Mouse (Mus musculus): ENCODE measurements around the gene Plin4. TPM values are rescaled to one million over a fixed set of nuclear protein-coding genes. Genes with fewer than 3 reads are reported as not detected.

The Plin4 gene
- polyA plus RNA-seq (2016; fragmentation: Nextera tagmentation; extraction: Ambion mirVana): 0.05 and 0.08 TPM in 2 replicates

DNA sequence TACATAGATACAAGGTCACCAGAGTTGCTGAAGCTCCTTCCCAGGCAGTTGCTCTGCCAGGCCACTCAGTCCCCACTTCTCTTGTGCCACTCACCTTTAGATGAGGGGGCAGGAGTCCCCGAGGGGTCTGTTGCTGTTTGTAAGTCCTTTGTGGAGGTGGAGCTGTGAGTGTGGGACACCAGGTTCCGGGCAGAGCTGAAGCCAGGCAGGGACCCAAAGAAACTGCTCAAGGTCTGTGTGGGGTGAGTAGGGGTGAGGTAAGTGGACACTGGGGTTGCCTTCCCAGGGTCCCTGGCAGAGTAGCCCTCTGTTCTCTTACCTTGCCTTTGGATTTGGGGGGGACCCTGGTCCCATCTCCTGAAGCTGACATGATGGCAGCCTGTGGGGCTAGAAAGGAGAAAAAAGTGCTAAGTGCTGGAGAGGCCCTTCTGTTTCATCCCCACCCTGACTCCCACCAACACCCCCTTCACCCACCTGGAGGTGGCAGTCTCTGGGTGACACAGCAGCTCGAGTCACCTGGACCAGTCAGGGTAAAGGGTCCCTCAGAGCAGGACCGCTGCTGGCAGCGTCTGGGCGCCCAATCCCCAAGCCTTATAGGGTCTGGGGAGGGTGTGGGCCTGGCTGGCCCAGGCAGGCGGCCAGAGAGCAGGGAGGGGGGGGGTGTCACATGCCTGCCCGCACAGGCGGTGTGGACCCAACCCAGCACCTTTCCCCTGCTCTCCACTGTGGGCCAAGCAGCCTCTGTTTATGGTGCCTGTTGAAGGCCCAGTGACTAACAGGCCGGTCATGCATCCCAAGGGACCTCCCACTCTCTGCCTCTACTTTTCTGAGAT, at the start of gene Plin4:
TSS of gene Plin4 (minus strand) at position 585 of the 833 bp plus-strand sequence.
- Histone ChIP-seq H3K4me1 (peaks cover 7% of the 10 kb centered on the region), H3K27me3 (ENCODE audit: insufficient read depth, poor library complexity, severe bottlenecking) (peaks cover 5% of the 10 kb centered on the region), H3K36me3 (no peaks in the 10 kb centered on the region), H3K9me3 (no peaks in the 10 kb centered on the region), H3K27ac (0 out of 2 replicates have a peak within 1 kb of the TSS, but pooled peaks have one; percentile 7), H3K4me3 (no peak within 1 kb of the TSS)
- WGBS: 59% methylated on average over 10 of the region's 10 CpGs
- no peak for DNase-seq (ENCODE audit: low spot score)

DNA sequence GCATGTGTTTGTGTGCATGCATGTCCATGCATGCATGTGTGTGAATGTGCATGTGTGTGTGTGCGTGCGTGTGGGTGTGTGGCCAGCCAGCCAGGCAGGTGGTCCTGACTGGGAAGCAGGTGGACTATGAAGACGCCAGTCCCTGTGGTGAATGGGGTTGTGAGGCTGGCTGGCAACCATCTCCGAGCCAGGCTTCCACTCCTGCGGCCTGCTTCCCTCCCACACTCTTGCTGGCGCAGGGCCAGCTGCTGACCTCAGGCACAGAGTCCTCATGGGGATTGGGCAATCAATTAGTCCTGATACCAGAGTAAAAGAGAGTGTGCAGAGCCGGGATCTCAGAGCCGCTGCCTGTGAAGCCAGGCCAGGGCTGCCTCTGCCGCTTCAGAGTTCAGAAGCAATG, 44.0 kb upstream of the Plin4 start:
- peaks cover 97% of the 10 kb centered on the region for H3K27me3 ChIP-seq (ENCODE audit: insufficient read depth, poor library complexity, severe bottlenecking)
- H3K9me3 ChIP-seq: no peaks in the 10 kb centered on the region
- peaks cover 18% of the 10 kb centered on the region for H3K4me1 ChIP-seq
- no peak overlapping the region for H3K4me3 ChIP-seq
- no peak overlapping the region for H3K27ac ChIP-seq
- 37% methylated on average over 9 of the region's 9 CpGs for WGBS
- DNase-seq (ENCODE audit: low spot score): peak; percentile 85
- no peaks in the 10 kb centered on the region for H3K36me3 ChIP-seq

DNA sequence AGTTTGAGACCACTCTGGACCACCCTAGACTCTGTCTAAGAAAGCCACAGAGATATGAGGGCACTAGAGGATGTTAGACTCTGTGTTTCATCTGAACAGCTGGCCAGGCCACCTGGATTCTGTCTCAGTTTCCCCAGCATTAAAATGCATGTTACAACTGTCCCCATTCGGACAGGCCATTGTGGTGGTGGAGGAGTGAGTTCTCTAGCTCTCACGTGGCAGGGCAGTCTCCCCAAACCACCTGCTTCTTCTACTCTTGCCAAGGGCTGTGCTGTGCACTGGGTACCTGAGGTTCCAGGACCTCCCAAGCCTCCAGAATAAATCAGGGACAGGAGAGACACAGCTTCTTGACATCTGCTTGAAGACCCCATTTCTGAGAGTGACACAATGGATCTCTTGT, 40.3 kb upstream of the Plin4 start:
- Histone ChIP-seq H3K9me3 (no peaks in the 10 kb centered on the region), H3K4me3 (no peak overlapping the region), H3K27ac (no peak overlapping the region), H3K27me3 (ENCODE audit: insufficient read depth, poor library complexity, severe bottlenecking) (peaks cover 97% of the 10 kb centered on the region), H3K4me1 (peaks cover 24% of the 10 kb centered on the region), H3K36me3 (no peaks in the 10 kb centered on the region)
- DNase-seq (ENCODE audit: low spot score): no peak
- WGBS: 47% methylated on average over 2 of the region's 2 CpGs

DNA sequence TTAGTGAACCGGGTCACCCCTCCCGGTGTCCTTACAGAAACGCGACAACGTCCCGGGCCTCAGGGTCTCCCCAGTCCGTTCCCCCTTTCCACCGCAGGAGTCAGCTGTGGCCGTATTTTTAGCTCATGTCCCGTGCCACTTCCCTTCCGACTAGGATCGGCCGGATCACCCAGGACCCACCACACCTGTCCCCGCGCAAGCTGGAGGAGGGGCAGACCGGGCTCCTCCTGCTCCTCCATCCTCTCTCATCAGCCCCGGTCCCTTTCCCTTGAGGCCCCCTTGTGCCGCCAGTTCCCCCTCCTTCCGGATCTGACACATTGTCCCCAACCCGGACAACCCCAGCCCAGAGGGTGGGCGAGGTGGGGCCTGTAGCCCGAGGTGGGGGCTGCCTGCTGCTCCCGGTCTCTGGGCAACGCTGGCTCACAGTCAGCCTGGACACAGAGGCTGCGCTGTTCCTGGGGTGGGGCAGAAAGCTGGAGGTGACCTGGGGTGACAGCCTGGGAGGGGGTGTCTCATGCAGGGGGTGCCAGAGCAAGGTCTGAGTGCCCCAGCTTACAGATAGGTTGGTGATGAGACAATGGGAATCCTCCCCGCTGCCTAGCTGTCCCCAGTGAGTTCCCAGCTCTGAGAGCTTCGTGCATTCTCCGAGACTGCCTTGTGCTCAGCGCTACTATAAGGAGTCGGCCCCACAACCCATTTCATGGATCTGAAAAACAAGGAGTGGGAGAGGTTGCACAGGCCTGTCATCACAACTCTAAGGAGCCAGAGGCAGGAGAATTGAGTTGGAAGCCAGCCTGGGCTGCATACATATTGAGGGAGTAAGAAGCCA, 39.4 kb upstream of the Plin4 start:
- H3K4me3 ChIP-seq: peak overlapping the region; percentile 37

DNA sequence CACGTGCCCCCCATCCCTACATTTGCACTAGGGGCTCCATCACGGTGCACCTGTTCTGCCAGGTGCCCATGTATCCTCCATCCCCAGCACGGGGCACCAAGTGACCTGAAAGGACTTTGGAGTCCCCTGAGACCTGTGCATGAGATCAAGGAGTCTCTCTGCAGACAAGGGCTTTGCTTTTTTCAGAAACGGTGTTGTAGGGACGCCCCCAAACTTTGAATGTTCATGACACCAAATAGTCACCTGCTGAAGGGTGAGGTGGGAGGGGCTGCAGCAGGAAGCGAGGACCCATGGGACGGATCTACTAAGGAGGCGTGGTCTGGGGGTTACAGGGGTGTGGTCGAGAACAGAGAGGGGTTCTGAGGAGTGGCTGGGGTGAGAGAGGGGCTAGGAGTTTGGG, 38.7 kb upstream of the Plin4 start:
- WGBS: 19% methylated on average over 9 of the region's 9 CpGs
- H3K27me3 ChIP-seq (ENCODE audit: insufficient read depth, poor library complexity, severe bottlenecking): peaks cover 97% of the 10 kb centered on the region
- no peak for DNase-seq (ENCODE audit: low spot score)
- no peak overlapping the region for H3K27ac ChIP-seq
- no peaks in the 10 kb centered on the region for H3K36me3 ChIP-seq
- H3K4me3 ChIP-seq: no peak overlapping the region
- H3K9me3 ChIP-seq: no peaks in the 10 kb centered on the region
- peaks cover 16% of the 10 kb centered on the region for H3K4me1 ChIP-seq

More for the DNA sequence above, 39.4 kb upstream of the Plin4 start:
- H3K27ac ChIP-seq: no peak overlapping the region
- WGBS: 2% methylated on average over 30 of the region's 30 CpGs
- DNase-seq (ENCODE audit: low spot score): no peak
- peaks cover 22% of the 10 kb centered on the region for H3K4me1 ChIP-seq
- peaks cover 97% of the 10 kb centered on the region for H3K27me3 ChIP-seq (ENCODE audit: insufficient read depth, poor library complexity, severe bottlenecking)
- H3K9me3 ChIP-seq: no peaks in the 10 kb centered on the region
- H3K36me3 ChIP-seq: no peaks in the 10 kb centered on the region

DNA sequence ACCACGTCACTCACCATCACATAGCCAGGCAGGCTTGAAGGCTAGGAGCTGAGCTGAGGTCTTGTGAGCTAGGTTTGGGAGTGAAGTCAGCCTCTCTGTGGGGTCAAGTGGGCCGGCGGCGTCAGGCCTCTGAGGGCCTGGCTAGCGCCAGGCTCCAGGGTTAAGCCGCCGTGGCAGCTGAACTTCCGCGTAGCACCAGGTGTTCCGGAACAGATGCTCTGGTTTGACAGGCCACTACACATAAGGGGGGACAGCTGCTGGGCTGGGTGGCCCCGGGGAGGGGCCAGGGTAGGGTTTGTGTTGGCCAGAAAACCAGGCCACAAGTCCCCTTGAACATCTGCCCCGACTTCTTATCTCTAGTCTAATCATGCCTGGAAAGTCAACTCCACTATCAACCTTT, 37.8 kb upstream of the Plin4 start:
- 47% methylated on average over 12 of the region's 12 CpGs for WGBS
- no peaks in the 10 kb centered on the region for H3K9me3 ChIP-seq
- DNase-seq (ENCODE audit: low spot score): no peak
- peaks cover 97% of the 10 kb centered on the region for H3K27me3 ChIP-seq (ENCODE audit: insufficient read depth, poor library complexity, severe bottlenecking)
- H3K4me3 ChIP-seq: no peak overlapping the region
- no peaks in the 10 kb centered on the region for H3K36me3 ChIP-seq
- no peak overlapping the region for H3K27ac ChIP-seq
- H3K4me1 ChIP-seq: peaks cover 19% of the 10 kb centered on the region

DNA sequence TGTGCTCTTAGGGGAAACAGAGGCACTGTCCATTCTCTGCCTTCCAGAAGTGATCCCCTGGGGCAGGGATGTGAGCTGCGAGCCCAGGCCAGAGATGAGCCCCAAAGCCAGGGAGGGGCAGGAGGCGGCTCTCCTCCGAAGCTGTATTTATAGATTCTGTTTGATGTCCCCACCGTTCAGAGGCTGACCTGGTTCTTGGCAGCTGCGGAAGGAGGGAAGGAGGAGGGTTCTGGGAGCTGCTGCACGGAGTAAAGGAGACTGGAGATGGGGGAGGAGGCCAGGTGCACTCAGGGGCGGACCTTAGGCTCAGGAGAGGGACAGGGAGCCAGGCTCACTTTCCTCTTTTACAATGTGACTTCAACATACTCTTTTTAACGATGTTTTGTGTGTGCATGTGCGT, 36.5 kb upstream of the Plin4 start:
- WGBS: 20% methylated on average over 9 of the region's 9 CpGs
- H3K27me3 ChIP-seq (ENCODE audit: insufficient read depth, poor library complexity, severe bottlenecking): peaks cover 100% of the 10 kb centered on the region
- no peak for DNase-seq (ENCODE audit: low spot score)

DNA sequence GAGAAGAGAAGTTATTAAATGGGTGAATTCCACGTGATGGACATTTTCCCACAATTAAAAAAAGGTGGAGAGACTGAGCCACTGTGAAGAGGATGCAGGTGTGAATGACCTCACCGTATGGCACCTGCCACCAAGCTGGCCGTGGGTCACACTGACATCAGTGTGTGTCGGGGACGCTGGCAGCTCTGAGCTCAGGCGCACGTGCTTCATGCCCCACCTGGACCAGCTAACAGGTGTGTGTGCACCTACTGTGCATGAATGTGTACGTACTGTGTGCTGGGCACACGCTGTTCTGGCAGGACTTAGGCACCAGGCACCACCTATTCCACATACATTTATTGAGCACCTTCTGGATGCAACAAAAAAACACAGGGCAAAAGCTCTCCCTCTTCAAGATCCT, 34.9 kb upstream of the Plin4 start:
- 62% methylated on average over 9 of the region's 9 CpGs for WGBS
- no peaks in the 10 kb centered on the region for H3K9me3 ChIP-seq
- peaks cover 100% of the 10 kb centered on the region for H3K27me3 ChIP-seq (ENCODE audit: insufficient read depth, poor library complexity, severe bottlenecking)

More for the DNA sequence above, 36.5 kb upstream of the Plin4 start:
- Histone ChIP-seq H3K36me3 (no peaks in the 10 kb centered on the region), H3K4me1 (peaks cover 32% of the 10 kb centered on the region), H3K4me3 (no peak overlapping the region), H3K27ac (no peak overlapping the region), H3K9me3 (no peaks in the 10 kb centered on the region)

DNA sequence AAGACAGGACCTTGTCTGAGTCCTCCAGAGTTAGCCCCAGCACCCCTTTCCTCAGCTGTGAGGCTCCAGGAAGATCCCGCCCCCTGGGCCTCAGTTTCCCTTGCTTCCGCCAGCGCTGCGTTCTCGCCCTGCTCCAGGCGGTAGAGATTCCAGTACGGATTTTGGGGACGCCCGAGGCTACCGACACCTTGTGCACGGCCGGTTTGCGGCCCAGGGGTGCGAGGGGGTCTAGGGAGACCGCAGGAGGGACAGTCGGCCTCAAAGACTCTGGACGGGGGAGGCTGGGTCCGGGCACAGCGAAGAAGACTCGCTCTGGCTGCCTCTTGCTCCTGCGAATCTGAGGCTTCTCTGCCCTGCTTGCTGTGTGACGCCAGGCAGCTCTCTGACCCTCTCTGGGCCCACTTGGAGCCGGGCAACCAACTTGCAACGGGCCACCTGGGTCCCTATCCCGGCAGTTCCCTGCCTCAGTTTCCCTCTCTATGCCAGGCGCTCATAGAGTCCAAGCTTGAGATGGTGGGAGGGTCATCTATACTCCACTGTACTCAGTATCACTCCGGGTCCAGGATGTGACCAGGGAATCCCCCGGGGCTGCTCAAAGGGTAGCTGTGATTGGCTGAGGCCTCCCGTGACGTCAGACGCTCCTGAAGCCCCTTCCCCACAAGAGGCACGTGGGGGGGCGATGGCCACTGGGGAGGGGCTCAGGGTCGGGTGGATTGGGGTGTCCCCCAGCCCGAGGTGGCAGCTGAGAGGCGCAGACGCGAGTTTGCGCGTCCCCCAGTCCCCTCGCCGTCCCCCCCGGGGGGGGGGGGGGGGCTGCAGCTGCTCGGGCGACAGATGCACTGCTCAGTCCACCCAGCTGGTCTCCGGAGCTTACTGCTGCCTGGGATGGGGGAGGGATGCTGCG, 32.4 kb upstream of the Plin4 start:
- peaks cover 43% of the 10 kb centered on the region for H3K4me1 ChIP-seq
- peak overlapping the region; percentile 48 for H3K4me3 ChIP-seq
- no peaks in the 10 kb centered on the region for H3K9me3 ChIP-seq
- H3K27ac ChIP-seq: peak overlapping the region; percentile 43; the same call in 1 of the 2 replicates
- H3K27me3 ChIP-seq (ENCODE audit: insufficient read depth, poor library complexity, severe bottlenecking): peaks cover 98% of the 10 kb centered on the region
- DNase-seq (ENCODE audit: low spot score): no peak
- under 1% methylated on average over 39 of the region's 47 CpGs for WGBS
- no peaks in the 10 kb centered on the region for H3K36me3 ChIP-seq

More for the DNA sequence above, 34.9 kb upstream of the Plin4 start:
- Histone ChIP-seq H3K36me3 (no peaks in the 10 kb centered on the region), H3K4me1 (peaks cover 43% of the 10 kb centered on the region), H3K27ac (no peak overlapping the region), H3K4me3 (no peak overlapping the region)
- no peak for DNase-seq (ENCODE audit: low spot score)

DNA sequence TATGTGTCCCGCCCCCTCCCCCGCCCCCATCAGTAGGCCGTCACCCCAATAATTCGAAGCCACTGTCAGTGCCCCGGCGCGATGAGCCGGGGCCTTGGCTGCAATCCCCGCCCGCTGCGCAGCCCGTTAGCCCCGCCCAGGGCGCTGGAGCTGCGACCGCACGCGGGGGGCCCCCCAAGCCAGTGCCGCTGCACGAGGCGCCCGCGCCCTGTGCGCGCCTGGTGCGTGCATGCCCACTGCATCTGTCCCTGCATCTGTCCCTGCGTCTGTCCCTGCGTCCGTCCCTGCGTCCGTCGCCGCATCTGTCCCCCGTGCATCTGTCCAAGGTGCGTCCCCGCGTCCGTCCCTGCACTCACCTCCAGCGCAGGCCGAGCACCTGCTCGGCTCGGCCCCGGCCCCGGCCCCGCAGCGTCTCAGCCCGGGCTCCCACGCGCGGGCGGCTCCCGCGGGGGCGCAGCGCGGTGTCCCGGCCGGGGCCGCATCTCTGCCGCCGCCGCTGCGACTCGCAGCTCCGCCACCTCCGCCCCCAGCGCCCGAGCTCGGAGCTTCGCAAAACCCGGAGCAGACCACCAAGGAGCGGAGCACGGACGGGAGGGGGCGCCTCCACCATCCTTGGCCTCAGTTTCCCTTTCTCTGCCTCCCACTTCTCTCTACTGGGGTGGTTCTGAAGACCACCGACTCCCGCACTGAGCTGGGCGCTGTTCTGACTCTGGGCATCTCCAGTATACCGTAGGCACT, 30.4 kb upstream of the Plin4 start, which contains the start of gene Sema6b:
TSS of gene Sema6b (minus strand) at position 486 of the 738 bp plus-strand sequence.
- Histone ChIP-seq H3K36me3 (no peaks in the 10 kb centered on the region), H3K27ac (no peak within 1 kb of the TSS), H3K27me3 (ENCODE audit: insufficient read depth, poor library complexity, severe bottlenecking) (peaks cover 98% of the 10 kb centered on the region), H3K9me3 (no peaks in the 10 kb centered on the region), H3K4me3 (peak within 1 kb of the TSS; percentile 74), H3K4me1 (peaks cover 44% of the 10 kb centered on the region)
- DNase-seq (ENCODE audit: low spot score): no peak
- WGBS: under 1% methylated on average over 79 of the region's 79 CpGs

DNA sequence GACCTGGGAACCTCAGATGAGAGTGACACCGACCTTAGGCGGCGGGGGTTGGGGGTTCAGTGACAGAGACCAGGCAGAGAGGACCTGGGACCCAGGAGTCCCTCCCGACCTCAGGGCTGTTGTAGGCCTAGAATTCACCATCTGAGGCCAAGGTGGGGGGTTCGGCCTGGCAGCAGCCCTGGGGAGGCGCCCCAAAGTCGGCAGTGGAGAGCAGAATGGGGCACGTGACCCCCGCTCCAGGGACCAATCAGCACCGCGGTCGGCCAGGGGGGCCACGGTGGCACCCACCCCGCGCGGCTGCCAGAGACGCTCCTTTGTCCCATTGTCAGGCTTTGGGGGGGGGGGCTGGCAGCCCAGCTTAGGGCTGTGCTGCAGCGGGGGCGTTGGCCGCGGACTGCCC, 29.8 kb upstream of the Plin4 start:
- H3K4me3 ChIP-seq: peak overlapping the region; percentile 74
- peaks cover 51% of the 10 kb centered on the region for H3K4me1 ChIP-seq
- DNase-seq (ENCODE audit: low spot score): no peak
- peaks cover 92% of the 10 kb centered on the region for H3K27me3 ChIP-seq (ENCODE audit: insufficient read depth, poor library complexity, severe bottlenecking)
- H3K36me3 ChIP-seq: no peaks in the 10 kb centered on the region
- 14% methylated on average over 10 of the region's 21 CpGs for WGBS
- H3K9me3 ChIP-seq: no peaks in the 10 kb centered on the region
- no peak overlapping the region for H3K27ac ChIP-seq
